27 mouse cellular contexts compared by ENCODE assay signal in the genomic region with DNA sequence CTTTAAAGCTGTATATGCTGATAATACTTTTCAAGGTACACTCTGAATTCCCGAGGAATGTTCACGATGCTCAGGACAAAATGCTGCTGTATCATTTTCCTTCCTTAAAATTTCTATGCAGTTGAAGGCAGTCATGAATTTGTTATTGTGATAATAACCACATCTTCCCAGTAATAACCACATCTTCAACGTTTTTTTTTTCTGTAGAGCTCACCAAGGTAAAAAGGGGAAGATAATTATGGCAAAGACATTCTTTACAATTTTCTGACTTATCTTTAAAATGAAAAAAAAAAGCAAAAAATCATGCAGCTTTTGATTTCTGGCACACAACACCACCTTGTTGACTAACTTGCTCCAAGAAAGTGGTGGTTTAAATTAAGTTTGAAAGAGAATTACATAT.
"Had no signal": no experiment of that assay in that cellular context is flagged by ENCODE, and none has a peak within 500 bp of the region (broad histone marks: within the 10 kb centered on the region; RNA-seq: fewer than 3 reads in every experiment).

No protein-coding gene starts in this region.

- H3K36me3 ChIP-seq: limb, embryonic 10.5 days; limb, embryonic 12.5 days; limb, embryonic 13.5 days; limb, embryonic 15.5 days; liver, embryonic 12.5 days; liver, embryonic 13.5 days; liver, embryonic 15.5 days; lung, embryonic 15.5 days; midbrain, embryonic 10.5 days; midbrain, embryonic 12.5 days; midbrain, embryonic 13.5 days; midbrain, embryonic 15.5 days had no signal

- H3K27ac ChIP-seq: limb, embryonic 10.5 days; limb, embryonic 12.5 days; limb, embryonic 13.5 days; limb, embryonic 15.5 days; liver, embryonic 12.5 days; liver, embryonic 13.5 days; liver, embryonic 14.5 days; liver, embryonic 15.5 days; lung, embryonic 15.5 days; macrophage; midbrain, embryonic 10.5 days; midbrain, embryonic 12.5 days; midbrain, embryonic 13.5 days; midbrain, embryonic 15.5 days had no signal

- DNase-seq: left cerebral cortex, postnatal 4 days; liver; liver, embryonic 13.5 days; liver, postnatal 0 days; lung, adult 18-20 months; lung, adult 2 months; lung, embryonic 14.5 days; lung, postnatal 10 days; lung, postnatal 14 days; lung, postnatal 36 days; lung, postnatal 4 days; midbrain, embryonic 14.5 days had no signal

- H3K9ac ChIP-seq: limb, embryonic 12.5 days; limb, embryonic 13.5 days; limb, embryonic 15.5 days; liver, embryonic 12.5 days; liver, embryonic 13.5 days; liver, embryonic 14.5 days; liver, embryonic 15.5 days; liver, postnatal 0 days; lung, embryonic 14.5 days; lung, embryonic 15.5 days; midbrain, embryonic 12.5 days; midbrain, embryonic 13.5 days; midbrain, embryonic 15.5 days had no signal

- H3K4me3 ChIP-seq: limb, embryonic 10.5 days; limb, embryonic 12.5 days; limb, embryonic 13.5 days; limb, embryonic 15.5 days; liver, embryonic 12.5 days; liver, embryonic 13.5 days; liver, embryonic 15.5 days; lung, embryonic 15.5 days; megakaryocyte, embryonic 14.5 days; midbrain, embryonic 10.5 days; midbrain, embryonic 12.5 days; midbrain, embryonic 13.5 days; midbrain, embryonic 15.5 days; myocyte had no signal

- H3K9me3 ChIP-seq: limb, embryonic 10.5 days; limb, embryonic 15.5 days; liver, embryonic 13.5 days; liver, embryonic 15.5 days; lung, embryonic 15.5 days; midbrain, embryonic 12.5 days; midbrain, embryonic 15.5 days had no signal

- H3K4me1 ChIP-seq: limb, embryonic 10.5 days; limb, embryonic 12.5 days; limb, embryonic 13.5 days; limb, embryonic 15.5 days; liver, embryonic 12.5 days; liver, embryonic 13.5 days; liver, embryonic 15.5 days; lung, embryonic 15.5 days; megakaryocyte, embryonic 14.5 days; midbrain, embryonic 10.5 days; midbrain, embryonic 12.5 days; midbrain, embryonic 13.5 days; midbrain, embryonic 15.5 days had no signal

- H3K27me3 ChIP-seq: limb, embryonic 12.5 days; limb, embryonic 13.5 days; limb, embryonic 15.5 days; liver, embryonic 12.5 days; liver, embryonic 13.5 days; liver, embryonic 15.5 days; lung, embryonic 15.5 days; megakaryocyte, embryonic 14.5 days; midbrain, embryonic 12.5 days; midbrain, embryonic 13.5 days; midbrain, embryonic 15.5 days had no signal
